Comparison of ENCODE assay signal across 13 mouse cellular contexts in the genomic region with DNA sequence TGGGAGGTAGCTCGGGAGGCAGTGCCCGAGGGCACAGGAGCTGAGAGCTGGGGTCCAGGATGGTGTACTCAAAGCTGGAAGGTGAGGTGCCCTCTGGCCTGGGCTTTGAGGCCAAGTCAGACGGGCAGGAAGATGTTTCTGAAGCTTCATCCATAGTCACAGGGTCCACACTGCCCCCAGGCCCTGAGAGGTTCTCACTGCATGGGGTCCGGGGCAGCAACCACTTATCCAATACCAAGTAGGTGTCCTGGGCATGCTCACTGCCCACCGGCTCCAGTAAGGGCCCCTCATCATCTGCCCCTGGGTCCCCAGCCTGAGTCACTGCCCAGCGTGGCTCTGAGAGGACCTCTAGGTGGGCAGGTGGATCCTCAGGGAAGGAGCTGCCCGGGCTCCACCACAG. TPM values are rescaled to one million over a fixed set of nuclear protein-coding genes. Genes with fewer than 3 reads are reported as not detected.
"Had no signal": no experiment of that assay in that cellular context is flagged by ENCODE, and none has a peak within 500 bp of the region (broad histone marks: within the 10 kb centered on the region; RNA-seq: fewer than 3 reads in every experiment).

No protein-coding gene starts in this region.

- H3K4me2 ChIP-seq: limb, embryonic 15.5 days; midbrain, embryonic 13.5 days; neural tube, embryonic 15.5 days had no signal

- H3K4me3 ChIP-seq: limb, embryonic 15.5 days; midbrain, embryonic 13.5 days; neural tube, embryonic 15.5 days had no signal

- H3K9ac ChIP-seq: limb, embryonic 15.5 days; lung, embryonic 14.5 days; midbrain, embryonic 13.5 days; neural tube, embryonic 15.5 days had no signal

- H3K36me3 ChIP-seq: limb, embryonic 15.5 days; neural tube, embryonic 15.5 days had no signal

- DNase-seq: kidney, adult 9 months; layer of hippocampus, adult 9-11 months; layer of hippocampus, postnatal 36 days; lung, embryonic 14.5 days; lung, postnatal 10 days; right cerebral cortex, adult 18-20 months; right cerebral cortex, postnatal 25 days; thymus, postnatal 36 days had no signal

- ATAC-seq: intestine, embryonic 16.5 days; midbrain, embryonic 13.5 days had no signal

- H3K9me3 ChIP-seq: limb, embryonic 15.5 days; midbrain, embryonic 13.5 days; neural tube, embryonic 15.5 days had no signal

- H3K27ac ChIP-seq: limb, embryonic 15.5 days; midbrain, embryonic 13.5 days; neural tube, embryonic 15.5 days had no signal

RNA-seq across cellular contexts. Expression of a gene that starts 22.4 kb away (rescaled TPM):
- total RNA-seq: megakaryocyte-erythroid progenitor cell, adult 5-6 weeks had no signal

RNA-seq across cellular contexts. Expression of a gene that starts 30.0 kb away (rescaled TPM):
- total RNA-seq: megakaryocyte-erythroid progenitor cell, adult 5-6 weeks had no signal
